Mouse (Mus musculus) ES-Bruce4 (cell line): ENCODE results near the gene Hpse. TPM values are rescaled to one million over a fixed set of nuclear protein-coding genes. Genes with fewer than 3 reads are reported as not detected.

ENCODE experiments used
- H3K27ac ChIP-seq: 2 replicates; pipeline ENCODE4 v1.5.1; 2012; ENCODE audit warnings: low read length, inconsistent platforms; ENCODE audit not compliant: insufficient read depth
- H3K27me3 ChIP-seq: 2 replicates; pipeline ENCODE4 v1.6.1; 2012; ENCODE audit warnings: mild to moderate bottlenecking, low read length, inconsistent platforms; ENCODE audit not compliant: control insufficient read depth, poor library complexity, insufficient read depth, severe bottlenecking
- H3K36me3 ChIP-seq: 2 replicates; pipeline ENCODE4 v1.6.1; 2012; ENCODE audit warnings: inconsistent platforms, mild to moderate bottlenecking, low read length, moderate library complexity; ENCODE audit not compliant: control insufficient read depth, poor library complexity, insufficient read depth, severe bottlenecking
- H3K4me1 ChIP-seq: one replicate; pipeline ENCODE4 v1.8.1; 2011; ENCODE audit warnings: low read length; ENCODE audit not compliant: control insufficient read depth, insufficient read depth
- H3K4me3 ChIP-seq: 2 replicates; pipeline ENCODE4 v1.5.1; 2011; ENCODE audit warnings: low read depth, mild to moderate bottlenecking, low read length
- H3K9ac ChIP-seq: 2 replicates; pipeline ENCODE4 v1.6.1; 2012; ENCODE audit warnings: low read depth, mild to moderate bottlenecking, inconsistent platforms; ENCODE audit not compliant: poor library complexity, severe bottlenecking
- H3K9me3 ChIP-seq: replicated peaks from 2 replicates; pipeline ENCODE4 v1.6.1; 2012; ENCODE audit warnings: mild to moderate bottlenecking, low read length, inconsistent platforms; ENCODE audit not compliant: control insufficient read depth, poor library complexity, insufficient read depth, severe bottlenecking
- CTCF ChIP-seq: IDR thresholded peaks from one replicate; pipeline ENCODE4 v1.8.1; 2011; ENCODE audit warnings: low read depth, low read length
- EP300 ChIP-seq: IDR thresholded peaks from 2 replicates; pipeline ENCODE4 v1.6.1; 2011; ENCODE audit warnings: low read depth, low read length; ENCODE audit not compliant: insufficient read depth
- POLR2A ChIP-seq: IDR thresholded peaks from one replicate; pipeline ENCODE4 v1.8.1; 2011; ENCODE audit warnings: low read length; ENCODE audit not compliant: insufficient read depth
- polyA plus RNA-seq: library from polyadenylated mRNA; stranded (reverse); fragments of >200 nt; gene quantifications from 2 replicates; pipeline ENCODE4 v1.2.4, GENCODE M21; 2011; ENCODE audit warnings: low read depth; ENCODE audit not compliant: missing spikeins, insufficient read depth, insufficient read length

The Hpse gene
- polyA plus RNA-seq, 1 experiment: not detected

DNA sequence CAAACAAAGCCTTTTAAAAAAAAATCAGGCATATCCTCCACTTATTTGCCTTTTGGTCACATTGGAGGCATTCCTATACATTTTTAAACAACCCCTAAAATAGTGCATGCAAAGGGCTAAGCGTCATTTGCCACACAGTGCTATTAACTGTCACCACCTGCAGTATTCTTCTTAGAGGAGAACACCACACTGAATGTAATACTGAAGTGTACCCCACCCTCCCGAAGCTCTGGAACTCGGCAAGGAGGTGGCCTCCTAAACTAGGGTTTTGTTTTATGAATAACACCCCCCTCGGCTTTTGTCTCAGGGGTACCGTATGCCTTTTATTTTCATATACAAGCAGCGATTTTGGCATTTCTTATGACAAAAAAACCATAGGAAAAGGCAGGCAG, 39.0 kb downstream of the Hpse start:
- H3K4me1 ChIP-seq: no peaks in the 10 kb centered on the region
- TF ChIP-seq EP300: no peak
- no peak for TF ChIP-seq POLR2A
- TF ChIP-seq CTCF: no peak
- no peak overlapping the region for H3K9ac ChIP-seq
- H3K36me3 ChIP-seq: no peaks in the 10 kb centered on the region
- no peaks in the 10 kb centered on the region for H3K27me3 ChIP-seq
- H3K4me3 ChIP-seq: no peak overlapping the region
- H3K27ac ChIP-seq: no peak overlapping the region
- H3K9me3 ChIP-seq: no peaks in the 10 kb centered on the region

DNA sequence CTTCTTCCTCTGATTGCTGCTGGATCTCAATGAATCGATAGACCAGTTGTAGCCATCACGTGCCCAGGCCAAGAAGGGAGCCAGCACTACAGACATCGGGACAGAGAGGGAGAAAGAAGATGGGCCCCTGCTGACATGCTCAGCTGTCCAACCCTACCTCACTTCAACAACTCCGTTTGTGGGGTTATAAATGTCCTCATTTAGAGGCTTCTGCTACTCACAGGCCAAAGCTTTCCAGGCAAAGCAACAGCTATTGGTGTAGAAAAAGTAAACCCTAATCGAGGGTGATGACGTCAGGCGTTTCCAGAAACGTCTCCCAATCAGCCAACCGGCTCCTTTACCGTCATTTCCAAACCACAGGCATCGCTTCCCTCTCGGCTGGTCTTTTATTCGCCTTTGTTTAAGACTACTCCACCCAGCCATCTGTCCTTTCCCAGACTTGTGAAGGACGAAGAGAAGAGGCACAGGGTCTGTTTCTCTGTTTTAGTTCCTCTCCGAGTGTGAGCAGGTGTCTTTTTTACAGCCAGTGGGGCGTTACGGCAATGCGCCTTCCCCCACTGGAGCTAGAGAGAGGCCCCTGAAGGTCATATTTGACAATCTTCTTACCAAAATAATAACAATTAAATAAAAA, 39.5 kb downstream of the Hpse start:
- H3K4me3 ChIP-seq: no peak overlapping the region
- no peak overlapping the region for H3K27ac ChIP-seq
- TF ChIP-seq CTCF (no peak), POLR2A (no peak), EP300 (no peak)
- H3K36me3 ChIP-seq: no peaks in the 10 kb centered on the region
- H3K4me1 ChIP-seq: no peaks in the 10 kb centered on the region
- H3K9ac ChIP-seq: no peak overlapping the region
- no peaks in the 10 kb centered on the region for H3K9me3 ChIP-seq
- H3K27me3 ChIP-seq: no peaks in the 10 kb centered on the region

DNA sequence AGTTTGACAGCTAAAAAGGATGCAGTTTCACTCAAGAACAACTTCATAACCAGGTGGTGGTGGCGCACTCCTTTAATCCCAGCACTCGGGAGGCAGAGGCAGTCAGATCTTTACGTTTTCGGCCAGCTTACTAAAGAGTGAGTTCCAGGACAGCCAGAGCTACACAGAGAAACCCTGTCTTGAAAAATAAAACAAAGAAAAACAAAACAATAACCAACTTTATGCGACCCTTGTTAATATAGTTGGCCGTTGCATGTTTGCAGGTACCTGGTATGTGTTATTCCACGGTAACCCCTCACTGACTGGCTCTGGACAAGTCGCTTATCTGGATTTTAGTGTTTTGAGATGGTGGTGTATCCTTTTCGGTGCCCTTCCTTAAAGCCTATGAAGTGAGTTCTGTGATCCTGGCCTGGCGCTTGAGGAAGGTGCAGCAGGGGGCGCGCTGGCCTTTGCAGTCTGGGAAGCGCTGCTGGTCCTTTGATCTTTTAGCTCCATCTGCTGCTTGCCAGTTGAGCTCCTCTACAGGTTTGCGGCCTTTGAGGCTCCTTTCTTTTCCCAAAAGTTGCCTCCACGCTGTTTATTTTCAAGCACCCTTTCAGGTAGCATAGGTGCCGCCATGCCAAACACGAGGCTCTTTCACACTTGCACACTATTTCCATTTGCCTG, 44.7 kb downstream of the Hpse start, which contains the start of gene Coq2:
TSS of gene Coq2 (minus strand) at position 430 of the 666 bp plus-strand sequence.
- H3K9ac ChIP-seq: peak within 1 kb of the TSS; percentile 85
- no peaks in the 10 kb centered on the region for H3K9me3 ChIP-seq
- no peaks in the 10 kb centered on the region for H3K36me3 ChIP-seq
- no peaks in the 10 kb centered on the region for H3K4me1 ChIP-seq
- peak within 1 kb of the TSS; percentile 94 for H3K4me3 ChIP-seq
- TF ChIP-seq EP300 (peak; percentile 23; the same call in 1 of the 2 replicates), POLR2A (no peak), CTCF (peak; percentile 93)
- no peak within 1 kb of the TSS for H3K27ac ChIP-seq
- no peaks in the 10 kb centered on the region for H3K27me3 ChIP-seq

DNA sequence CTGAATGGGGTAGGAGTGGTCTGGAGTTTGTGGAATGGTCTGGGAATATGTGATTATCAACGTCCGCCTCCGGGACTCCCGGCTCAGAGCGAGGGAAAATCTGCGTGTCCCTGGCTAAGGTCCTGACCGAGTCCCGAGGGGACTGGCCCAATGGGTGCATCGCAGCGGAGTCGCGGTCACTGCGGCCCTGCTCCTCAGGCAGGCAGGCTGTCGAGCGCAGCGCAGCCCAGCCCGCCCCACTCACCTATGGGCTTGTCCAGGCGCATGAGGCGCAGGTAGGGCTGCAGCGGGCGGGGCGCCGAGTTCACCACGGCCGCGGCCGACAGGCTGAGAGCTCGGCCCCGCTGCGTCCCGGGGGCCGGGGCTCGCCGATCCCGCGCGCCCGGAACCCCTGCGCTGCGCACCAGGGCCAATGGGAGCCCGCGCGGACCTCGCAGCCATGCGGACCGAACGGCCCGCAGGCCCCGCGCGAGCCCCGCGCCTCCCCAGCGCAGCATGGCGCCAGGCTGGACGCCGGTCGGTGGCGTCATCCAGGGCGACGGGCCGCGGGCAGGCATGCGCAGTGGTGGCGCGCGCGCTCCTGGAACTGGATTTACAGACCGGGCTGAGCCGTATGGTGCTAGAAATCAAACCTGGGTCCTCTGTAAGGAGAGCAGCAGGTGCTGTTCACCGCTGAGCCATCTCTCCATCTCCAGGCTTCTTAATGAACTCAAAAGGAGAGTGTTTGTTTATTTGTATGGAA, 45.6 kb downstream of the Hpse start:
- no peaks in the 10 kb centered on the region for H3K27me3 ChIP-seq
- no peaks in the 10 kb centered on the region for H3K36me3 ChIP-seq
- peak overlapping the region; percentile 94 for H3K4me3 ChIP-seq
- no peaks in the 10 kb centered on the region for H3K4me1 ChIP-seq
- TF ChIP-seq POLR2A (peak; percentile 17), CTCF (no peak), EP300 (0 out of 2 replicates have a peak, but pooled peaks have one; percentile 9)
- peak overlapping the region; percentile 85 for H3K9ac ChIP-seq
- no peaks in the 10 kb centered on the region for H3K9me3 ChIP-seq
- 0 out of 2 replicates have a peak overlapping the region, but pooled peaks have one; percentile 35 for H3K27ac ChIP-seq

DNA sequence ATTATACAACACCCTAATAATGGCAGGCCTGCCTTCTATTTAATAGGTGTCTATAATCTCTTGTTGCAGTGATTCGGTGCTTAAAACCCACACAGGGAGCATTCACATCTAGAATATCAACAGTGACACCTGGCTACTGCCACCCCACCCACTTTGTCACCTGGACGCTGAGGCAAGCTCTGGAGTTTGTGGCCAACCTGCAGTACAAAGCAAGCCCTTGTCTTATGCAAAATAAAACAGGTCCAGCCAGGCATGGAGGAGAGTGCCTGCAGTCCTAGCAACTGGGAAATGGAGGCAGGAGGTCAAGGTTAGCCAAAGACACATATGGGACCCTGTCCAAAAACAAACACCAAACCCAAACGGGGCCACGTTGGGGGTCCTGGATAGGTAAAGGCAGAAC, 47.1 kb downstream of the Hpse start:
- Histone ChIP-seq H3K36me3 (peaks cover 2% of the 10 kb centered on the region; the same call in 1 of the 2 replicates), H3K27me3 (no peaks in the 10 kb centered on the region), H3K4me3 (no peak overlapping the region), H3K4me1 (no peaks in the 10 kb centered on the region), H3K9ac (peak overlapping the region; percentile 85), H3K9me3 (no peaks in the 10 kb centered on the region), H3K27ac (no peak overlapping the region)
- no peak for TF ChIP-seq POLR2A
- peak; percentile 91 for TF ChIP-seq EP300
- no peak for TF ChIP-seq CTCF
